Mouse (Mus musculus) R1 (cell line): ENCODE measurements around the gene Polg.

ENCODE experiments used
- DNase-seq: peaks from one replicate; pipeline ENCODE4 v3.0.0-alpha.2; 2018; ENCODE audit warnings: low read depth, low spot score

The Polg gene

GRCm38 (mm10) chr7:79466053-79466901 lies at the start of gene Polg:
Gene Polg (minus strand): TSS chr7:79466362.
- DNase-seq: peak; percentile 98

- DNase-seq: no peak
These were observed 49.7 kb upstream of the Polg start for GRCm38 (mm10) chr7:79515861-79516260.

- no peak for DNase-seq
These were observed 49.1 kb upstream of the Polg start for GRCm38 (mm10) chr7:79515221-79515743.

- peak; percentile 79 for DNase-seq
These were observed 48.3 kb upstream of the Polg start for GRCm38 (mm10) chr7:79514361-79514881.

GRCm38 (mm10) chr7:79513466-79513865 lies 47.3 kb upstream of the Polg start:
- DNase-seq: no peak

GRCm38 (mm10) chr7:79512496-79512895 lies 46.3 kb upstream of the Polg start:
- no peak for DNase-seq

- no peak for DNase-seq
These were observed 45.5 kb upstream of the Polg start for GRCm38 (mm10) chr7:79511656-79512055.

- no peak for DNase-seq
These were observed 45.0 kb upstream of the Polg start for GRCm38 (mm10) chr7:79511181-79511580.

- DNase-seq: no peak
These were observed 44.5 kb upstream of the Polg start for GRCm38 (mm10) chr7:79510686-79511085.

GRCm38 (mm10) chr7:79509710-79510109 lies 43.5 kb upstream of the Polg start:
- no peak for DNase-seq

GRCm38 (mm10) chr7:79509235-79509607 lies 43.1 kb upstream of the Polg start:
- DNase-seq: no peak

GRCm38 (mm10) chr7:79508280-79509234 lies 42.4 kb upstream of the Polg start:
- DNase-seq: no peak

- no peak for DNase-seq
These were observed 41.6 kb upstream of the Polg start for GRCm38 (mm10) chr7:79507756-79508155.

- no peak for DNase-seq
These were observed 41.0 kb upstream of the Polg start for GRCm38 (mm10) chr7:79507101-79507705.

GRCm38 (mm10) chr7:79506531-79507090 lies 40.4 kb upstream of the Polg start:
- no peak for DNase-seq

GRCm38 (mm10) chr7:79505876-79506530 lies 39.8 kb upstream of the Polg start:
- no peak for DNase-seq

- DNase-seq: no peak
These were observed 39.2 kb upstream of the Polg start for GRCm38 (mm10) chr7:79505376-79505775.

- peak; percentile 92 for DNase-seq
These were observed 38.6 kb upstream of the Polg start for GRCm38 (mm10) chr7:79504723-79505122.

- no peak for DNase-seq
These were observed 37.6 kb upstream of the Polg start for GRCm38 (mm10) chr7:79503656-79504250.

GRCm38 (mm10) chr7:79503103-79503455 lies 36.9 kb upstream of the Polg start:
- DNase-seq: no peak
